Mouse (Mus musculus): ENCODE measurements around the gene H2-Aa.

DNA sequence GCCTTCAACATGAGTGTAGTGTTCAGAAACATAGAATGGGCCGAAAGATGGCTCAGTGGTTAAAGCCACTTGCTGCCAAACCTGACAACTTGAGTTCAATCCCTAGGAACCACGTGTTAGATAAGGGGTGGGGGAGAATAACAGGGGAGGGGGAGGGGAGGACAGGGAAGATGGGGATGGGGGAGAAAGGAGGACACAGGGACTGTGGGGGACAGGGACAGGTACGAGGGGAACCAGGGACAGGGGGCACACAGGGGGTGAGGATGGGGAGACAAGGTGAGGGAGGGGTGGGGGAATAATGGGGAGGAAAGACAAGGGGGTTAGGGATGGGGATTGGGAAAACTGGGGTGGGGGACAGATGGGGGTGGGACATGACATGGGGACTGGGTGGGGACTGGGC, 47.3 kb downstream of the H2-Aa start:
- TF ChIP-seq NELFE (IDR thresholded peaks at IDR 0.05; ENCODE audit: low read depth, low read length) (no peak), CHD1 (IDR thresholded peaks at IDR 0.05; ENCODE audit: low read depth, low read length) (no peak), POLR2A (IDR thresholded peaks at IDR 0.05; ENCODE audit: control insufficient read depth in 1 of 2, insufficient read depth in 1 of 2, low read depth in 1 of 2, low read length in 2 of 2, poor library complexity in 1 of 2) (no peak), TBP (IDR thresholded peaks at IDR 0.05; ENCODE audit: low read depth, low read length) (no peak), CTCF (IDR thresholded peaks at IDR 0.05 in 2 of 3, conservative IDR thresholded peaks at IDR 0.05 in 1 of 3; ENCODE audit: control insufficient read depth in 1 of 3, insufficient read depth in 1 of 3, low read depth in 2 of 3, low read length in 3 of 3, poor library complexity in 1 of 3, severe bottlenecking in 1 of 3) (no peak), E2F4 (IDR thresholded peaks at IDR 0.05; ENCODE audit: borderline replicate concordance, low read depth, low read length) (no peak)

Measured in MEL (cell line).